In genomic region chr2:126599005-126599404, GRCm38 (mm10) we compare ENCODE assay signal across 8 mouse cellular contexts. TPM values are rescaled to one million over a fixed set of nuclear protein-coding genes. Genes with fewer than 3 reads are reported as not detected.
A peak's percentile ranks its signal among the peaks of the same experiment; 100 is the strongest.
DNase-seq lines count a peak whose midpoint lies in the region; ATAC-seq and TF ChIP-seq lines count a peak whose summit lies in the region.

No protein-coding gene starts in this region.

- no peaks in the 10 kb centered on the region; a peak in 1 of 4 replicates for H3K4me1 ChIP-seq in heart, embryonic 14.5 days (ENCODE audit: control insufficient read depth in 2 of 2, insufficient read depth in 2 of 2, low read length in 2 of 2)
- H3K4me1 ChIP-seq in liver, embryonic 14.5 days (replicated peaks; ENCODE audit: control insufficient read depth in 2 of 2, insufficient read depth in 2 of 2, low read length in 1 of 2), result peaks cover 0 to 5% of the 10 kb centered on the region in 2 experiments; a peak in 2 of 4 replicates
- H3K4me1 ChIP-seq in neural tube, embryonic 15.5 days, result no peaks in the 10 kb centered on the region

- 0 out of 2 replicates have a peak, but pooled peaks have one; percentile 6 for ATAC-seq in heart, embryonic 14.5 days (ENCODE audit: insufficient number of reproducible peaks, insufficient read depth, low FRiP score, low read depth)
- peak; percentile 46 for ATAC-seq in CD4-positive, CD25-positive, alpha-beta regulatory T cell, adult 4 months
- ATAC-seq in liver, embryonic 14.5 days (ENCODE audit: insufficient read depth), result no peak
- no peak for ATAC-seq in neural tube, embryonic 15.5 days (ENCODE audit: low FRiP score)

- H3K9me3 ChIP-seq in heart, embryonic 14.5 days (ENCODE audit: control insufficient read depth, low read length), result no peaks in the 10 kb centered on the region
- H3K9me3 ChIP-seq in liver, embryonic 14.5 days (ENCODE audit: control insufficient read depth, low read length), result no peaks in the 10 kb centered on the region
- no peaks in the 10 kb centered on the region for H3K9me3 ChIP-seq in neural tube, embryonic 15.5 days (replicated peaks)

- H3K36me3 ChIP-seq in heart, embryonic 14.5 days (ENCODE audit: control insufficient read depth, insufficient read depth, low read length), result no peaks in the 10 kb centered on the region
- H3K36me3 ChIP-seq in liver, embryonic 14.5 days (replicated peaks; ENCODE audit: control insufficient read depth, insufficient read depth, low read depth), result no peaks in the 10 kb centered on the region
- no peaks in the 10 kb centered on the region for H3K36me3 ChIP-seq in neural tube, embryonic 15.5 days

- intact Hi-C loops in heart, postnatal 25 days (cut with DNase I), result loop anchor here (2.0 to 5.0 kb wide), 4 partner anchors 43 to 398 kb away; partner anchors contain the start of gene Usp50

- no peaks in the 10 kb centered on the region for H3K27me3 ChIP-seq in heart, embryonic 14.5 days (ENCODE audit: control insufficient read depth, insufficient read depth, low read length)
- no peaks in the 10 kb centered on the region for H3K27me3 ChIP-seq in liver, embryonic 14.5 days (ENCODE audit: control insufficient read depth, insufficient read depth, low read length)
- no peaks in the 10 kb centered on the region for H3K27me3 ChIP-seq in neural tube, embryonic 15.5 days (replicated peaks)

- H3K4me2 ChIP-seq in heart, embryonic 14.5 days (ENCODE audit: low read length), result peak overlapping the region; percentile 32; the same call in 1 of the 2 replicates
- H3K4me2 ChIP-seq in liver, embryonic 14.5 days (ENCODE audit: low read depth), result no peak overlapping the region
- H3K4me2 ChIP-seq in neural tube, embryonic 15.5 days, result no peak overlapping the region

- 5% methylated on average over 3 of the region's 3 CpGs for WGBS in heart, embryonic 14.5 days
- WGBS in liver, embryonic 14.5 days (ENCODE audit: insufficient replicate concordance), result 6% methylated on average over 3 of the region's 3 CpGs
- 11% methylated on average over 3 of the region's 3 CpGs for WGBS in neural tube, embryonic 15.5 days

- no peak for TF ChIP-seq EP300 in liver, embryonic 14.5 days (IDR thresholded peaks at IDR 0.05; ENCODE audit: low read depth)

- no peak overlapping the region for H3K9ac ChIP-seq in heart, embryonic 14.5 days (ENCODE audit: low read length)
- H3K9ac ChIP-seq in liver, embryonic 14.5 days (replicated peaks), result no peak overlapping the region
- H3K9ac ChIP-seq in neural tube, embryonic 15.5 days (replicated peaks), result no peak overlapping the region

- no peak for DNase-seq in heart, postnatal 25 days (ENCODE audit: low spot score)
- peak; percentile 39 for DNase-seq in embryo, embryonic 10 days (ENCODE audit: low spot score)
- no peak for DNase-seq in liver, embryonic 14.5 days (ENCODE audit: low read depth in 3 of 3, low spot score in 3 of 3)
- no peak for DNase-seq in right cerebral cortex, postnatal 4 days
- no peak for DNase-seq in spleen, postnatal 36 days (ENCODE audit: low spot score in 2 of 2)

- peak; percentile 49 for TF ChIP-seq CTCF in liver, embryonic 14.5 days (IDR thresholded peaks at IDR 0.05; ENCODE audit: low read depth)

- no peak overlapping the region; a peak in 1 of 4 replicates for H3K4me3 ChIP-seq in heart, embryonic 14.5 days (ENCODE audit: control insufficient read depth in 1 of 2, insufficient read depth in 1 of 2, low read depth in 1 of 2, low read length in 2 of 2)
- H3K4me3 ChIP-seq in liver, embryonic 14.5 days (ENCODE audit: insufficient read depth in 1 of 2, low read depth in 2 of 2, low read length in 2 of 2), result no peak overlapping the region
- H3K4me3 ChIP-seq in neural tube, embryonic 15.5 days (replicated peaks), result no peak overlapping the region

- H3K27ac ChIP-seq in heart, embryonic 14.5 days (replicated peaks in 1 of 2; ENCODE audit: control insufficient read depth in 1 of 2, insufficient read depth in 1 of 2, low read depth in 2 of 2, low read length in 2 of 2), result no peak overlapping the region
- no peak overlapping the region for H3K27ac ChIP-seq in liver, embryonic 14.5 days
- no peak overlapping the region for H3K27ac ChIP-seq in neural tube, embryonic 15.5 days (replicated peaks)

RNA-seq across cellular contexts. Expression of gene Hdc, which starts 20.1 kb away (rescaled TPM):
- 5.5 and 6.2 TPM in 2 replicates for polyA plus RNA-seq in heart, embryonic 14.5 days (2014; fragmentation: Nextera tagmentation; extraction: Ambion mirVana)
- 1 to 10 TPM; 1.5 to 1.8 TPM for total RNA-seq in heart, postnatal 25 days (2021)
- polyA plus RNA-seq in CD4-positive, CD25-positive, alpha-beta regulatory T cell, adult 4 months (2017; shearing (Covaris generic)), result under 1 TPM; 0.42 to 0.61 TPM
- polyA plus RNA-seq in liver, embryonic 14.5 days (2012; rRNA removed), result 3.7 and 4.6 TPM in 2 replicates
- 6.5 and 7.8 TPM in 2 replicates for polyA plus RNA-seq in liver, embryonic 14.5 days (2014; fragmentation: Nextera tagmentation; extraction: Ambion mirVana)
- 1.3 and 2.1 TPM in 2 replicates for polyA plus RNA-seq in neural tube, embryonic 15.5 days (2015; fragmentation: Nextera tagmentation; extraction: Ambion mirVana)

RNA-seq across cellular contexts. Expression of gene Slc27a2, which starts 46.8 kb away (rescaled TPM):
- 0.09 and 0.38 TPM in 2 replicates for polyA plus RNA-seq in heart, embryonic 14.5 days (2014; fragmentation: Nextera tagmentation; extraction: Ambion mirVana)
- total RNA-seq in heart, postnatal 25 days (2021), result under 1 TPM; 0.11 to 0.26 TPM
- not detected for polyA plus RNA-seq in CD4-positive, CD25-positive, alpha-beta regulatory T cell, adult 4 months (2017; shearing (Covaris generic))
- 27.6 and 40.4 TPM in 2 replicates for polyA plus RNA-seq in liver, embryonic 14.5 days (2012; rRNA removed)
- polyA plus RNA-seq in liver, embryonic 14.5 days (2014; fragmentation: Nextera tagmentation; extraction: Ambion mirVana), result 65.5 and 73.5 TPM in 2 replicates
- polyA plus RNA-seq in neural tube, embryonic 15.5 days (2015; fragmentation: Nextera tagmentation; extraction: Ambion mirVana), result 10.7 and 11.3 TPM in 2 replicates

Comparison
In these comparisons a context has a peak if more than half of its experiments do, and no peak if none do; other contexts are left out.
1. ATAC-seq: peak in heart, embryonic 14.5 days (single experiment) and CD4-positive, CD25-positive, alpha-beta regulatory T cell, adult 4 months (single experiment); none in liver, embryonic 14.5 days (single experiment) and neural tube, embryonic 15.5 days (single experiment).